Mouse (Mus musculus): ENCODE results near the gene 1700029I15Rik. TPM values are rescaled to one million over a fixed set of nuclear protein-coding genes. Genes with fewer than 3 reads are reported as not detected.

1700029I15Rik gene
- polyA plus RNA-seq, 1 experiment from 2014 or later: 8.0 TPM

DNA sequence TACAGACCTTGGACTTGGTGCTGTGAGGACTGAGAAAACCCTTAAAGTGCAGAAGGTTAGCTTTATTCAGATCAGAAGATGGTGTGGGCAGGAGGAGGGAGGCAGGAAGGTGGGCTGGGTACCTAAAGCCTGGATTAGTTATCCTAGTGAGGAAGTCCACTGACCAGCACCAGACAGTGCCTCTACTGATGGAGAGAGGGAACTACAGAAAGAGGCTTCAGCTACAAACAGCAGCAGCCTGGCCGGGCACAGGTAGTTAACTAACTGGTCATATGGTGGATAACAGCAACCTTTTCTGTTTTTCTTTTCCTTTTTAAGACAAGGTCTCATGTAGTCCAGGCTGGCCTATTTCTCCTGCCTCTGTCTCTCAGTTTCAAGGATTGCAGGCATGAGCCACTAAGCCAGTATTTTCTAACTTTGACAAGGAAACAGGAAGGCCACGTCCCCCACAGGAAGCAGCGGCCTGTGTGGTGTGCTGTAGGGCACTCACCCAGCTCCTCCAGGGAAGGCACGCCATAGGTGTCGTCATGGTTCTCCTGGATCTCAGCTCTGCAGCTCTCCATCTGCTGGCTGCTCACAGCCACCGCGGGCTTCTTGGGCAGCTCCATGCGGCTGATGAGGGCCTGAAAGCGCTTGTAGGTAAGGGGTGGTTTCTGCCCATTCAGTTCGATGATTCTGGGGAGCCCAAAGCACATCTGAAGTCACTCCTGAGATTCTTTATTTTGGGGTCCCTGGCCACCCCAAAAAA, 40.2 kb downstream of the 1700029I15Rik start:
- H3K27me3 ChIP-seq (replicated peaks): no peaks in the 10 kb centered on the region
- H3K9ac ChIP-seq (replicated peaks): no peak overlapping the region
- peaks cover 49% of the 10 kb centered on the region for H3K4me1 ChIP-seq
- H3K27ac ChIP-seq (replicated peaks): peak overlapping the region; percentile 84; the same call in 1 of the 2 replicates
- 79% methylated on average over 10 of the region's 10 CpGs for WGBS
- ATAC-seq (ENCODE audit: low FRiP score): no peak
- H3K36me3 ChIP-seq: peaks cover 71% of the 10 kb centered on the region
- H3K4me2 ChIP-seq: no peak overlapping the region
- no peaks in the 10 kb centered on the region for H3K9me3 ChIP-seq (replicated peaks)
- no peak overlapping the region for H3K4me3 ChIP-seq (replicated peaks)

DNA sequence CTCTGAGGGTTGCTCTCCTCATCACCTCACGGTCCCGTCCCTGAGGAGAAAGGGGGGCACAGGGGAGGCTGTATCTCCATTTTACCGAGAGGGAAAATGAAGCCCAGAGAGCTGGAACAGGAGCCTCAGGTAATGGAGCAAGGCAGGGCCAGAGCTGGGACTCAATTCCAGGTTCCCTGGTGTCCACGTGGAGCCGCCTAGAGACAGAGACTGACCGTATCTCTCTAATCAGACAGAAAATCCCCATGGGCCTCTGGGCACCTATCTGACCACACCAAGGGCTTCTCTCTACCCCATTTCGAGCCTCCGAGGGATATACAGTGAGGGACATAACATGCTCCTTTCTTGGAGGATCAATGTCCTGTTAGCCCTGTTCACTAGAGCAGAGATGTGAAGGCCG, 40.8 kb downstream of the 1700029I15Rik start:
- WGBS: 93% methylated on average over 9 of the region's 9 CpGs
- no peaks in the 10 kb centered on the region for H3K9me3 ChIP-seq (replicated peaks)
- H3K4me1 ChIP-seq: peaks cover 55% of the 10 kb centered on the region
- H3K27me3 ChIP-seq (replicated peaks): no peaks in the 10 kb centered on the region
- peak overlapping the region; percentile 84 for H3K27ac ChIP-seq (replicated peaks)
- no peak overlapping the region for H3K4me3 ChIP-seq (replicated peaks)
- ATAC-seq (ENCODE audit: low FRiP score): no peak
- no peak overlapping the region for H3K4me2 ChIP-seq
- H3K9ac ChIP-seq (replicated peaks): no peak overlapping the region
- peaks cover 65% of the 10 kb centered on the region for H3K36me3 ChIP-seq

DNA sequence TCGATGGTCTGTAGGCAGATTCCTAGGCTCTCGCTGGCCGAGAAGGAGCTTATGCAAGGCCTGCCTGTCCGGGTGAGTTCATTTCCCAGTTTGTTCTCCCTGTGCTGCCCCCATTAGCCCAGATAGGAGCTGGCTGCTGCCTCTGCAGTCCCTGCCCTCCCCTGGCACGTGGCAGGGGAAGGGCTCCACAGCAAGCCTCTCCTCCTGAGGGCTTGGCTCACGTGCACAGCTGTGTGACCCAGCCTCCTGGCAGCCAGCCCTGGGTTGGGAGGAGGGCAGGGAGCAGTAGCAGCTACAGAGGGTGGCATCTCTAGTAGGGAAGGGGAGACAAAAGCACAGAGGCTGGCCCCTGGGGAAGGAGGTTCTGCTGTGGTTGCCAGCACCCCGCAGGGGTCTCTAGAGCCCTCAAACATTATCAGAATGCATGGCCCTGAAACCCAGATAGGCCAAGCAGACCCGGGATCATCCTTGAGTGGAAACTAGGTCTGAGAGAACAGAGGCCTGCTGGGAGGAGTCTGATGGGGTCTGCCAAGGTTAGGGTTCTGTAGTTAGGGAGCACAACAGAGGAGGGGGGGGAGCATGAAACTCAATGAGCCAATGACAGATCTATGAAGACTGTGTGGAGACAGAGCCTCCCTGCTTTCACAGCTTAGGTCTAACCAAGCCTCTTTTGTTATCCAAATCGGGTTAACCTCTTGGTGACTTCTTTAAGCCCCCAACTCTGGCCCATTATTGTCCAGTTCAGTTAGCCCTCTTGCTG, 41.5 kb downstream of the 1700029I15Rik start:
- peak overlapping the region; percentile 84 for H3K27ac ChIP-seq (replicated peaks)

DNA sequence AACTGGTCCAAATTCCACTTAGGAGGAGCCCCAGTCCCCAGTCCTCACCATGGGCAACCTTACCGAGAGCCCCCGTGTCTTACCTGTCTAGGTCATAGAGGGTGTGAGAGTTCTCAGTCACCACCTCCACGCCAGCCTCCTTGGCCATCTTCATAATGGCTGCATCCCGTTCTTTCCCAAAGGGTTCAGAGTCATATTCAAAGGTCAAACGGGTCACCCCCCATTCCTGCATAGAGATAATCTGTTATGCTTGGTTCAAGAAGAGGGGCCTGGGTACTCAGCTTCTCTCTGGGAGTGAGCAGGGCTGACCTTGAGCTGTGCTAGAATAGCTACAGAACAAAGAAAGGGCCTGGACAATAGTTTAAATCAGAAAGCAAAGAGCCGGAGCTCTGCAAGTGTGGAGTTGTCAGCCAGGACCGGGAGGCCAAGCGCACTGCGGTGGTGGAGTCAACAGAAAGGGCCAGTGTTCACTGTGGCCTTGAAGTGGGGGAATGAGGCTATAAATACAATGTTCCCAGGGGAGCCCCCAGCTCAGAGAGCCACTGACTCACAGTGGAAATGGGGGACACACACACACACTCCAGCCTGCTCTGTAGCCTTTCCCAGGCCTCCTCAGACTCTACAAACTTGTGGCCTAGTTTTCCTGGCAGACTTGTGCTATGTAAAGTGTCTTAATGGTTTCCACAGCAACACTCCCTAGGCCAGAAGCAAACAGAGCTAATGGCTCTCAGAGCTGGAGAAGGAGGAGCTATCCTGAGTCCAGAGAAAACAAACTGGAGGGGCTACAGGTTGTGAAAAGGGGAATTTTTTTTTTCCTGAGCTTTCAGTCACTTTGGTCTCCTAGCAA, 42.3 kb downstream of the 1700029I15Rik start:
- H3K27me3 ChIP-seq (replicated peaks): no peaks in the 10 kb centered on the region
- WGBS: 38% methylated on average over 9 of the region's 9 CpGs
- H3K4me1 ChIP-seq: peaks cover 70% of the 10 kb centered on the region
- no peak overlapping the region for H3K4me2 ChIP-seq
- no peak overlapping the region for H3K4me3 ChIP-seq (replicated peaks)
- no peak overlapping the region for H3K9ac ChIP-seq (replicated peaks)
- peak overlapping the region; percentile 84 for H3K27ac ChIP-seq (replicated peaks)
- H3K36me3 ChIP-seq: peaks cover 50% of the 10 kb centered on the region
- peak; percentile 58 for ATAC-seq (ENCODE audit: low FRiP score)
- H3K9me3 ChIP-seq (replicated peaks): no peaks in the 10 kb centered on the region

More for the DNA sequence above, 41.5 kb downstream of the 1700029I15Rik start:
- Histone ChIP-seq H3K9me3 (replicated peaks) (no peaks in the 10 kb centered on the region), H3K4me3 (replicated peaks) (no peak overlapping the region), H3K27me3 (replicated peaks) (no peaks in the 10 kb centered on the region), H3K36me3 (peaks cover 58% of the 10 kb centered on the region), H3K4me1 (peaks cover 62% of the 10 kb centered on the region), H3K4me2 (no peak overlapping the region), H3K9ac (replicated peaks) (no peak overlapping the region)
- ATAC-seq (ENCODE audit: low FRiP score): 0 out of 2 replicates have a peak, but pooled peaks have one; percentile 24
- WGBS: 57% methylated on average over 9 of the region's 9 CpGs

DNA sequence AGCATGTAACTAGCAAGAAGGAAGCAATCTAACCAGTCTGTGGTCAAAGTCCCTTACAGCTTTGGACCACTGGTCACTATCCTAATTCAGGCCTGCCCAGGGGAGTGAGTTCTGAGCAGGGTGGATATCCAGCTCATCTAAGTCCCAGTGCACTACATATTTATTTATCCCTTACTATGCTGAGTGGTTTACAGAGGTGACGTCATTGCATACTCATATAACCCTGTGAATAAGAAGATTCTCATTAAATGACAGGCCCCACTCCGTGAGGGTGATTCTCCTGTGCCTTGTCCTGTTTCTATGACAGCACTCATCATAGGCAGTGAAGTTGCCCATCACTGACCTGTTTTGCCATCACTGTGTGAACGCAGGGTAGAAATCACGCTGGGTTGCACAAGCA, 43.0 kb downstream of the 1700029I15Rik start:
- Histone ChIP-seq H3K4me3 (replicated peaks) (no peak overlapping the region), H3K36me3 (peaks cover 44% of the 10 kb centered on the region), H3K9ac (replicated peaks) (no peak overlapping the region), H3K27ac (replicated peaks) (peak overlapping the region; percentile 84), H3K9me3 (replicated peaks) (no peaks in the 10 kb centered on the region), H3K27me3 (replicated peaks) (no peaks in the 10 kb centered on the region), H3K4me2 (no peak overlapping the region), H3K4me1 (peaks cover 75% of the 10 kb centered on the region)
- ATAC-seq (ENCODE audit: low FRiP score): no peak
- 66% methylated on average over 4 of the region's 4 CpGs for WGBS

DNA sequence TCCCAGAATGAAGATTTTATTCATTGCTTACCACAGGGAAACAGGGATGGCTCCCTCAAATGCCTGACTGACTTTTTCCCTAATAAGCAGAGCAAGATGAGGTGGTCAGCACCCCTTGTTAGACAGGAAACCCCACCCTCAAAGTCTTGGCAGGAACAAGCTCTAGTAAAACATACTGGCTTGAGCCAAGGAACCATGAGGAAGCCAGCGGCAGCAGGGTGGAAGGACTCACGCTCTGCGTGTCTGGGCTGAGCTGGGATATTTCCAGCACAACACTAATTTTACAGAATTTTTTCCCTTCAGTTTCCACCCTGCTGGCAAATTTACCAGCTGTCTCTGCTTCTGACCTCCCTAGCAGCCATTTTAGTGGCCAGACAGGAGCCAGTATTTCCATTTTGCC, 44.1 kb downstream of the 1700029I15Rik start:
- H3K9me3 ChIP-seq (replicated peaks): no peaks in the 10 kb centered on the region
- H3K27ac ChIP-seq (replicated peaks): peak overlapping the region; percentile 84
- ATAC-seq (ENCODE audit: low FRiP score): no peak
- 0 out of 2 replicates have a peak overlapping the region, but pooled peaks have one; percentile 5 for H3K9ac ChIP-seq (replicated peaks)
- peaks cover 86% of the 10 kb centered on the region for H3K4me1 ChIP-seq
- H3K27me3 ChIP-seq (replicated peaks): no peaks in the 10 kb centered on the region
- no peak overlapping the region for H3K4me2 ChIP-seq
- H3K36me3 ChIP-seq: peaks cover 33% of the 10 kb centered on the region
- WGBS: 63% methylated on average over 3 of the region's 3 CpGs
- H3K4me3 ChIP-seq (replicated peaks): no peak overlapping the region

DNA sequence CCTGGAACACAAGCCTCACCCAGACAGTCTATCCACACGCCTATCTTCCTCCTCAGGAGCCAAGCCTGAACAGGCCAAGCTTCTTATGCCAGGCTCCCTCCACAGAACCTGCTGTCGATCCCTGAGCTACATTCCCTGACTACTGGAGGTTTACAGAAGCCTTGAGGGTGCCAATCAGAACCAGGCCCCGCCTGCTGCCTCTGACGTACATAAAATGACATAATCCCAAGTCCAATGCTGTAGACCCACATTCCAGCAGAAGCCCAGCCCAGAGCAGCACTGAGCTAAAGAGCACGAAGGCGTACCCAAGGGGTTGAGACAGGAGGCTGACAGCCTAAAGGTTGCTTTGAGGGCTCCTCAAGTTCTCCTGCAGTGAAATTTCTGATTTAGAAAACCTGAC, 45.5 kb downstream of the 1700029I15Rik start:
- ATAC-seq (ENCODE audit: low FRiP score): no peak
- Histone ChIP-seq H3K4me1 (peaks cover 94% of the 10 kb centered on the region), H3K36me3 (peaks cover 18% of the 10 kb centered on the region), H3K4me3 (replicated peaks) (no peak overlapping the region), H3K27me3 (replicated peaks) (no peaks in the 10 kb centered on the region), H3K4me2 (no peak overlapping the region), H3K9ac (replicated peaks) (no peak overlapping the region), H3K27ac (replicated peaks) (peak overlapping the region; percentile 84), H3K9me3 (replicated peaks) (no peaks in the 10 kb centered on the region)
- 65% methylated on average over 6 of the region's 6 CpGs for WGBS

DNA sequence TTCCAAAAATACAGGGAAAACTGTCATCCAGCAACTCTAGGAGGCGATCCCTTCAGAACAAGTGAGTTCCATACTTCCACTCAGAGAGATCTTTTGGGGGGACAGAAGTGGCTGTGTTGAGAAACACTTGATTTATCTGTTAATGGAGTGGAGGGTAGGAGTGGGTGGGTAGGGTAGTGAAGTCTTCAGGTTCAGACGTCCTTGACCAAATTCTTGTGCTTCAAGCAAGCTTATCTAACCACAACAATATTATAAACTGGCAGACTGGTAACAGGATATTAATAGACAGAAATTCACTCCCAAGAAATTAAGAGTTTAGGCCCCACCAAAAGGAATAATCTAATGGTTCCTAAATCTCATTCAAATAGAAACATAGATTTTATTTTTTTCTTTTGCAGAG, 47.8 kb downstream of the 1700029I15Rik start:
- ATAC-seq (ENCODE audit: low FRiP score): no peak
- Histone ChIP-seq H3K27ac (replicated peaks) (peak overlapping the region; percentile 88; the same call in 1 of the 2 replicates), H3K36me3 (0 out of 2 replicates have a peak, but pooled peaks cover 4% of the 10 kb centered on the region), H3K4me2 (no peak overlapping the region), H3K4me1 (peaks cover 89% of the 10 kb centered on the region), H3K4me3 (replicated peaks) (no peak overlapping the region), H3K9ac (replicated peaks) (no peak overlapping the region), H3K9me3 (replicated peaks) (no peaks in the 10 kb centered on the region), H3K27me3 (replicated peaks) (no peaks in the 10 kb centered on the region)
- WGBS: 86% methylated on average over 2 of the region's 2 CpGs

DNA sequence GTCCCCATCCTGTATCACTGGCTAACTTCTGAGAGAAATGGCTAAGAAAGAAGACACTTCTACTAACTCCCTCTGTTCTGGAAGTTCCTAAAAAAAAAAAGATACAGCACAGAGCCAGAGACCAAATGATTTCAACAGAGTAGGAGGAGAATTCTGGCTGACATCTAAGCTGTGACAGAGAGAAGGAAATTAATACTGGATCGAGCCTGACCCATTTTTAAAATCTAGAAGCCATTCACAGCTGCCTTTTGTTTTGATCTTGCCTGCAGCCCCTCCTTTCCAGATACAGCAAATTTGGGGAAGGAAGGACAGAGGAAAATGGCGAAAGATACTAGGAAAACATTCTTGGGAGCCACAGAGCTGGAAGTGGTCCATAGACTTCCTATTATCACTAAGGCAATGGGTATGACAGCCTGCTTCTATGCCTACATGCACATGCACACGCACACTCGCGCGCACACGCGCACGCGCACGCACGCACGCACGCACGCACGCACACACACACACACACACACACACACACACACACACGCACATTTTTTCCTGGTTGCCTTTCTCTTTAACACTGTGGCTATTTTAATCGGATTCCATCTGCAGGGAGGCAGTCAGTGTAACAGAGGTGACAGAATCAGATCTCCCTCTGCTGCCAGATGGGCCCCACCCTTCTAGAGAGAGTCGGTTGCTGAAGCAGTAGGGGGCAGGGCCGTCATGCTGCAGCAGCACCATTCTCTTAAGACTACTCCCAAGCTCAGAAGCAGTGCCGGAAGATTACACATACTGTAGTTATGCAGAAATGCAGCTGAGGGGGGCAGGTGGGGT, 48.6 kb downstream of the 1700029I15Rik start:
- no peaks in the 10 kb centered on the region for H3K27me3 ChIP-seq (replicated peaks)

DNA sequence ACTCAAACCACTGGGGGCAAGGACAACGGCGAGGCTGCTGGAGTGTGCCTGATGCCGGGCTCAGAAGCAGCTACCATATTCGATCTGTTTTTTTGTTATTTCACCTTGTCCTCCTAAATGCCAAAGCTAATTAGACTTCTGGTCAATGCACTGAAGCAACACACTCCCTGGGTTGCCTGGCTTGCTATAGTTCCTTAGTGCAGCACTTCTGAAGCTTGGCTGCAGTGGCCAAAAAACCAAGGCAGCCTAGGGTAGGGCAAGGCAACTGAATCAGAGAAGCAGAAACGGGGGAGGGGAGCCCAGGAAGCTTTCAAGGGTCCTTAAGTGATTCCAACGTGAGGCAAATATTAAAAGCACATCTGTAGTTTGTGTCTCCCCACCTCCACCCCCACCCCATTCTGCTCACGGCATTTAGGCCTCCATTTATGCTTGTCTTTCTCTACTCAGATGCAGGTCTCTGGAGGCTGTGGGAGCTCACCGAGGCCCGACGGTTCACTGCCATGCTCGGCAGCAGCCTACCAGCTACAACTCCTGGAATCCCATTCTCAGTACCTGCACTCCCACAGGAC, 49.4 kb downstream of the 1700029I15Rik start:
- H3K4me1 ChIP-seq: peaks cover 74% of the 10 kb centered on the region
- H3K27ac ChIP-seq (replicated peaks): peak overlapping the region; percentile 88
- 14% methylated on average over 11 of the region's 11 CpGs for WGBS
- ATAC-seq (ENCODE audit: low FRiP score): no peak
- peak overlapping the region; percentile 93 for H3K4me3 ChIP-seq (replicated peaks)
- H3K36me3 ChIP-seq: no peaks in the 10 kb centered on the region
- H3K9ac ChIP-seq (replicated peaks): peak overlapping the region; percentile 83
- 0 out of 2 replicates have a peak, but pooled peaks cover 3% of the 10 kb centered on the region for H3K27me3 ChIP-seq (replicated peaks)
- no peaks in the 10 kb centered on the region for H3K9me3 ChIP-seq (replicated peaks)
- peak overlapping the region; percentile 82 for H3K4me2 ChIP-seq

More for the DNA sequence above, 48.6 kb downstream of the 1700029I15Rik start:
- Histone ChIP-seq H3K4me3 (replicated peaks) (peak overlapping the region; percentile 93), H3K27ac (replicated peaks) (peak overlapping the region; percentile 88), H3K4me1 (peaks cover 82% of the 10 kb centered on the region), H3K4me2 (peak overlapping the region; percentile 82), H3K36me3 (no peaks in the 10 kb centered on the region), H3K9me3 (replicated peaks) (no peaks in the 10 kb centered on the region), H3K9ac (replicated peaks) (peak overlapping the region; percentile 83)
- peak; percentile 26 for ATAC-seq (ENCODE audit: low FRiP score)
- 57% methylated on average over 21 of the region's 21 CpGs for WGBS

Data from neural tube, embryonic 15.5 days (tissue).